Mouse (Mus musculus): ENCODE data around the gene Mgarp. TPM values are rescaled to one million over a fixed set of nuclear protein-coding genes. Genes with fewer than 3 reads are reported as not detected.
A peak's percentile ranks its signal among the peaks of the same experiment; 100 is the strongest.
"Not testable (repeated sequence)": the region's sequence is repeated elsewhere in the genome, so short reads cannot be mapped to it uniquely, and the experiment has no call there.

Gene Mgarp
- total and polyA plus RNA-seq, 3 experiments = 0.65 to 5.2 TPM; not detected in 1

GRCm38 (mm10) chr3:51354956-51355355, 41.6 kb downstream of the Mgarp start:
- not testable (repeated sequence) for H3K36me3 ChIP-seq (ENCODE audit: control insufficient read depth in 1 of 2, insufficient read depth in 2 of 2, low read length in 2 of 2); H3K27ac ChIP-seq (ENCODE audit: control insufficient read depth, low read depth, low read length); H3K27me3 ChIP-seq (ENCODE audit: control insufficient read depth in 1 of 2, insufficient read depth in 2 of 2, low read length in 2 of 2); H3K9ac ChIP-seq (ENCODE audit: control insufficient read depth, low read depth, low read length, poor library complexity, severe bottlenecking); H3K79me2 ChIP-seq (ENCODE audit: control insufficient read depth, insufficient read depth, low read length, poor library complexity); H3K4me3 ChIP-seq (ENCODE audit: control insufficient read depth in 1 of 2, insufficient read depth in 1 of 2, low read depth in 2 of 2, low read length in 2 of 2); H3K4me1 ChIP-seq (ENCODE audit: control insufficient read depth in 1 of 2, insufficient read depth in 2 of 2, low read length in 2 of 2); H3K9me3 ChIP-seq (replicated peaks; ENCODE audit: insufficient read depth, low read length)
- peak; percentile 42 for DNase-seq (ENCODE audit: low read depth, low spot score)
- TF ChIP-seq TBP (IDR thresholded peaks at IDR 0.05; ENCODE audit: low read depth, low read length) = peak; percentile 96

GRCm38 (mm10) chr3:51354034-51354427, 42.5 kb downstream of the Mgarp start:
- Histone ChIP-seq H3K27me3 (ENCODE audit: control insufficient read depth in 1 of 2, insufficient read depth in 2 of 2, low read length in 2 of 2) (no peaks in the 10 kb centered on the region), H3K79me2 (ENCODE audit: control insufficient read depth, insufficient read depth, low read length, poor library complexity) (no peaks in the 10 kb centered on the region; the same call in 1 of the 2 replicates), H3K4me3 (ENCODE audit: control insufficient read depth in 1 of 2, insufficient read depth in 1 of 2, low read depth in 2 of 2, low read length in 2 of 2) (no peak overlapping the region), H3K9ac (ENCODE audit: control insufficient read depth, low read depth, low read length, poor library complexity, severe bottlenecking) (no peak overlapping the region), H3K9me3 (replicated peaks; ENCODE audit: insufficient read depth, low read length) (no peaks in the 10 kb centered on the region), H3K4me1 (ENCODE audit: control insufficient read depth in 1 of 2, insufficient read depth in 2 of 2, low read length in 2 of 2) (peaks cover 0 to 6% of the 10 kb centered on the region in 2 experiments; a peak in 2 of 4 replicates), H3K27ac (ENCODE audit: control insufficient read depth, low read depth, low read length) (no peak overlapping the region), H3K36me3 (ENCODE audit: control insufficient read depth in 1 of 2, insufficient read depth in 2 of 2, low read length in 2 of 2) (peaks cover 0 to 4% of the 10 kb centered on the region in 2 experiments; a peak in 2 of 4 replicates)
- DNase-seq (ENCODE audit: low read depth, low spot score) = no peak
- TF ChIP-seq SMC3 (IDR thresholded peaks at IDR 0.05; ENCODE audit: low read depth, low read length) (peak; percentile 27; the same call in 1 of the 2 replicates), POLR2A (IDR thresholded peaks at IDR 0.05; ENCODE audit: control insufficient read depth in 1 of 2, insufficient read depth in 1 of 2, low read depth in 1 of 2, low read length in 2 of 2, poor library complexity in 1 of 2) (no peak), CTCF (IDR thresholded peaks at IDR 0.05 in 2 of 3, conservative IDR thresholded peaks at IDR 0.05 in 1 of 3; ENCODE audit: control insufficient read depth in 1 of 3, insufficient read depth in 1 of 3, low read depth in 2 of 3, low read length in 3 of 3, poor library complexity in 1 of 3, severe bottlenecking in 1 of 3) (peak in 2 of 3 experiments; percentile 36 to 42; a peak in 3 of 6 replicates), ZNF384 (IDR thresholded peaks at IDR 0.05; ENCODE audit: low read depth, low read length) (peak; percentile 60; the same call in 1 of the 2 replicates)

GRCm38 (mm10) chr3:51353325-51354033, 43.1 kb downstream of the Mgarp start:
- no peak overlapping the region for H3K4me3 ChIP-seq (ENCODE audit: control insufficient read depth in 1 of 2, insufficient read depth in 1 of 2, low read depth in 2 of 2, low read length in 2 of 2)
- no peaks in the 10 kb centered on the region for H3K27me3 ChIP-seq (ENCODE audit: control insufficient read depth in 1 of 2, insufficient read depth in 2 of 2, low read length in 2 of 2)
- 0 out of 2 replicates have a peak, but pooled peaks have one; percentile 5 for TF ChIP-seq MXI1 (IDR thresholded peaks at IDR 0.05; ENCODE audit: low read depth, low read length)
- TF ChIP-seq CTCF (IDR thresholded peaks at IDR 0.05 in 2 of 3, conservative IDR thresholded peaks at IDR 0.05 in 1 of 3; ENCODE audit: control insufficient read depth in 1 of 3, insufficient read depth in 1 of 3, low read depth in 2 of 3, low read length in 3 of 3, poor library complexity in 1 of 3, severe bottlenecking in 1 of 3) = peak; percentile 69 to 85 (median 79)
- TF ChIP-seq ZNF384 (IDR thresholded peaks at IDR 0.05; ENCODE audit: low read depth, low read length) = peak; percentile 79
- TF ChIP-seq SMC3 (IDR thresholded peaks at IDR 0.05; ENCODE audit: low read depth, low read length) = peak; percentile 90
- TF ChIP-seq E2F4 (IDR thresholded peaks at IDR 0.05; ENCODE audit: borderline replicate concordance, low read depth, low read length) = no peak
- peak; percentile 42; the same call in 1 of the 2 replicates for TF ChIP-seq SIN3A (IDR thresholded peaks at IDR 0.05; ENCODE audit: low read length)
- peak; percentile 92 for TF ChIP-seq ZC3H11A (IDR thresholded peaks at IDR 0.05; ENCODE audit: low read depth, low read length)
- TF ChIP-seq HCFC1 (IDR thresholded peaks at IDR 0.05; ENCODE audit: low read depth, low read length) = no peak
- no peak for TF ChIP-seq GABPA (IDR thresholded peaks at IDR 0.05; ENCODE audit: low read depth, low read length)
- no peak for TF ChIP-seq USF1 (IDR thresholded peaks at IDR 0.05; ENCODE audit: low read depth, low read length)
- TF ChIP-seq RAD21 (IDR thresholded peaks at IDR 0.05; ENCODE audit: low read depth, low read length) = peak; percentile 90
- TF ChIP-seq TBP (IDR thresholded peaks at IDR 0.05; ENCODE audit: low read depth, low read length) = 0 out of 2 replicates have a peak, but pooled peaks have one; percentile 31
- no peaks in the 10 kb centered on the region for H3K9me3 ChIP-seq (replicated peaks; ENCODE audit: insufficient read depth, low read length)
- H3K4me1 ChIP-seq (ENCODE audit: control insufficient read depth in 1 of 2, insufficient read depth in 2 of 2, low read length in 2 of 2) = peaks cover 2 to 12% of the 10 kb centered on the region in 2 experiments; a peak in 3 of 4 replicates
- no peak overlapping the region for H3K9ac ChIP-seq (ENCODE audit: control insufficient read depth, low read depth, low read length, poor library complexity, severe bottlenecking)
- H3K79me2 ChIP-seq (ENCODE audit: control insufficient read depth, insufficient read depth, low read length, poor library complexity) = no peaks in the 10 kb centered on the region
- no peak overlapping the region for H3K27ac ChIP-seq (ENCODE audit: control insufficient read depth, low read depth, low read length)
- peaks cover 0 to 7% of the 10 kb centered on the region in 2 experiments; a peak in 2 of 4 replicates for H3K36me3 ChIP-seq (ENCODE audit: control insufficient read depth in 1 of 2, insufficient read depth in 2 of 2, low read length in 2 of 2)
- DNase-seq (ENCODE audit: low read depth, low spot score) = peak; percentile 83

All from MEL (cell line).